Mouse (Mus musculus) limb, embryonic 15.5 days (tissue): ENCODE results near the gene Pfkfb4. TPM values are rescaled to one million over a fixed set of nuclear protein-coding genes. Genes with fewer than 3 reads are reported as not detected.
A peak's percentile ranks its signal among the peaks of the same experiment; 100 is the strongest.

Experiments
- ATAC-seq: fragments of 200-750 bp; cut with Nextera tagmentation; 2 replicates; pipeline ENCODE4 v1.8.0; 2017; ENCODE audit warnings: low read depth, moderate TSS enrichment; ENCODE audit not compliant: insufficient number of reproducible peaks, low FRiP score, low TSS enrichment
- H3K27ac ChIP-seq: fragments of 300-500 bp; sonication (generic); 2 replicates; pipeline ENCODE4 v1.5.1; 2015; ENCODE audit warnings: moderate library complexity, mild to moderate bottlenecking, inconsistent platforms
- H3K27me3 ChIP-seq: fragments of 300-500 bp; sonication (generic); 2 replicates; pipeline ENCODE4 v1.6.1; 2015; ENCODE audit warnings: inconsistent platforms
- H3K36me3 ChIP-seq: fragments of 300-500 bp; sonication (generic); 2 replicates; pipeline ENCODE4 v1.6.1; 2015; ENCODE audit warnings: inconsistent platforms
- H3K4me1 ChIP-seq: fragments of 300-500 bp; sonication (generic); 2 replicates; pipeline ENCODE4 v1.6.1; 2015; ENCODE audit warnings: inconsistent platforms
- H3K4me2 ChIP-seq: fragments of 300-500 bp; sonication (generic); 2 replicates; pipeline ENCODE4 v1.6.1; 2015; ENCODE audit warnings: mild to moderate bottlenecking, inconsistent platforms
- H3K4me3 ChIP-seq: fragments of 300-500 bp; sonication (generic); 2 replicates; pipeline ENCODE4 v1.5.1; 2015; ENCODE audit warnings: mild to moderate bottlenecking, inconsistent platforms
- H3K9ac ChIP-seq: fragments of 300-500 bp; sonication (generic); 2 replicates; pipeline ENCODE4 v1.6.1; 2015; ENCODE audit warnings: inconsistent platforms
- H3K9me3 ChIP-seq: fragments of 300-500 bp; sonication (generic); 2 replicates; pipeline ENCODE4 v1.6.1; 2016; ENCODE audit warnings: inconsistent platforms
- WGBS: fragments of 180-500 bp; shearing (Covaris S2); methylation state at CpG from one replicate; pipeline ENCODE4 v1.1.7; 2015; 5-methylcytosine and 5-hydroxymethylcytosine counted together
- polyA plus RNA-seq: library from polyadenylated mRNA; unstranded; fragments of >200 nt; fragmentation: Nextera tagmentation; extraction: Ambion mirVana; gene quantifications from 2 replicates; pipeline ENCODE4 v1.2.1, GENCODE M21; 2015

The Pfkfb4 gene
- polyA plus RNA-seq, 1 experiment from 2014 or later: 10.0 TPM

GRCm38 (mm10) chr9:109021428-109021827 lies 29.9 kb downstream of the Pfkfb4 start:
- ATAC-seq: no peak
- Histone ChIP-seq H3K27ac (no peak overlapping the region), H3K36me3 (0 out of 2 replicates have a peak, but pooled peaks cover 7% of the 10 kb centered on the region), H3K4me1 (no peaks in the 10 kb centered on the region), H3K9ac (no peak overlapping the region), H3K4me2 (no peak overlapping the region), H3K27me3 (no peaks in the 10 kb centered on the region), H3K9me3 (no peaks in the 10 kb centered on the region), H3K4me3 (no peak overlapping the region)
- 74% methylated on average over 4 of the region's 4 CpGs for WGBS

DNA sequence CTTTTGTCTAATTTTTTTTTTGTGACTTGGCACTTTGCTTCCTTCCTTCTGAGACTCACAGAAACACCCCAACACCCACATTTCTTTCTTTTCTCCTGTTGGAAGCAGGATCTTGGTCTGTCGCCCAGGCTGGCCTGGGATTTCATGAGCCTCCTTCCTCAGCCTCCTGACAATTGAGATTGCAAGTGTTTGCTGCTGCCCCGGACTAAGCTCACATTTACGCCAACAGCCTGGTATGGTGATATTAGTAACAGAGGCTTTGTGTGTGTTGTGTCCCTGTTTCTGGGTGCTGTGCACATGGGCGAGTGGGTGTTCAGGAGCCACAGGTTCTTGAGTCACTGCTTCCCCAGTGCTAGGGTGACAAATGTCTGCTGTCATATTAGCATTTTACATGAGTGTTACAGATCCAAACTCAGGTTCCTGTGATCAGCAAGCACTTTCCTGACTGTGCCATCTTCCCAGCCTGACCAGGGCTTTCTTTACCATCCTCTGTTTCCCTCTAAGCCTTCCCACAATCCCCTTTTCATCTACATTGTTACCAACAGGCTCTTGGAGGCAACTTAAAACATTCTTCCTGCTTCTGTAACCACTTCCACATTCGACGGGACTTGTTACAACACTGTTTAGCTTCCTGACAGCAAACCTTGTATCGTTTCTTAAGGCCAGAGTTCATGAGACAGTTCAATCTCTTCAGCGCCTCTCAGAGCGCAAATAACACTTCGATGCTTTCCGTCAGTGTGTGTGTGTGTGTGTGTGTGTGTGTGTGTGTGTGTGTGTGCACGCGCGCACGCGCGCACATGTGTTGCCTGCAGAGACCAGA lies 31.5 kb downstream of the Pfkfb4 start:
- H3K4me2 ChIP-seq: no peak overlapping the region
- no peak overlapping the region for H3K4me3 ChIP-seq
- no peak for ATAC-seq
- peaks cover 7% of the 10 kb centered on the region; the same call in 1 of the 2 replicates for H3K36me3 ChIP-seq
- H3K27ac ChIP-seq: no peak overlapping the region
- H3K4me1 ChIP-seq: no peaks in the 10 kb centered on the region
- no peaks in the 10 kb centered on the region for H3K9me3 ChIP-seq
- 90% methylated on average over 17 of the region's 17 CpGs for WGBS
- no peak overlapping the region for H3K9ac ChIP-seq
- no peaks in the 10 kb centered on the region for H3K27me3 ChIP-seq

DNA sequence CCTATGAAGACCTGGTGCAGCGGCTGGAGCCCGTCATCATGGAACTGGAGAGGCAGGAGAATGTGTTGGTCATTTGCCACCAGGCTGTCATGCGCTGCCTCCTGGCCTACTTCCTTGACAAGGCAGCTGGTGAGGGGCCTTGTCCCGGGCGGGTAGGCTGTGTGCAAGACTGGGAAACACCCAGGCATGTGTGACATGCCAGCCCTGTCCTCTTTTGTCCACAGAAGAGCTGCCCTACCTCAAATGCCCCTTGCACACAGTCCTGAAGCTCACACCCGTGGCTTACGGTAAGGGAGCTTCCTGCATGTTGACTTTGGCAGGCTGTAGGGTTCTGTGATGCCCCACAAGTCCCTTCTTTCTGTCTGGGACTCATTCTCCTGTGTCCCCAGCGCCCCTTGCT lies 35.9 kb downstream of the Pfkfb4 start:
- ATAC-seq: no peak
- H3K27me3 ChIP-seq: no peaks in the 10 kb centered on the region
- H3K9me3 ChIP-seq: no peaks in the 10 kb centered on the region
- H3K36me3 ChIP-seq: peaks cover 7% of the 10 kb centered on the region; the same call in 1 of the 2 replicates
- no peak overlapping the region for H3K9ac ChIP-seq
- WGBS: 72% methylated on average over 8 of the region's 8 CpGs
- no peak overlapping the region for H3K4me3 ChIP-seq
- no peaks in the 10 kb centered on the region for H3K4me1 ChIP-seq
- no peak overlapping the region for H3K4me2 ChIP-seq
- H3K27ac ChIP-seq: no peak overlapping the region

- Histone ChIP-seq H3K36me3 (peaks cover 7% of the 10 kb centered on the region; the same call in 1 of the 2 replicates), H3K4me1 (no peaks in the 10 kb centered on the region), H3K9ac (no peak overlapping the region), H3K9me3 (no peaks in the 10 kb centered on the region), H3K4me2 (no peak overlapping the region), H3K27me3 (no peaks in the 10 kb centered on the region), H3K4me3 (no peak overlapping the region), H3K27ac (no peak overlapping the region)
- ATAC-seq: no peak
- WGBS: 73% methylated on average over 3 of the region's 3 CpGs
Observed at GRCm38 (mm10) chr9:109028421-109028820, 36.8 kb downstream of the Pfkfb4 start.

DNA sequence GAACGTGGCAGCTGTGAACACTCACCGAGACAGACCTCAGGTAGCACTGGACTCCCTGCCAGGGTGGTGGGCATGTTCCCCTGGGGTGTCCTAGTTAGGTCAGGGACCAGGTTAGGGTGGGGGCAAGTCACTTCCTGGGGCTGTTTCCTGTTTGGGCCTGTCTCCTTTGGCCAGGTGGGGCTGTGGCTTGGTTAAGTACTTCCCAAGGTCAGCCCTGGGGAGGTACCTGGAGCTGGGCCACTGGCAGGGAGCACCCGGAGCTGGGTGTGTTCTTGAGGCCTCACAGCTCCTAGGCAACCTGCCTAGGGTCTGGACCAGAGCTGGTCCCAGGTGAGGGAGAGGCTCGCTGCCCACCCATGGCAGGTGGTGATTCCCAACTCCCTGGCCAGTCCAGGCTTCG lies 37.3 kb downstream of the Pfkfb4 start:
- Histone ChIP-seq H3K36me3 (peaks cover 7% of the 10 kb centered on the region; the same call in 1 of the 2 replicates), H3K9ac (no peak overlapping the region), H3K27me3 (no peaks in the 10 kb centered on the region), H3K4me3 (no peak overlapping the region), H3K4me2 (no peak overlapping the region), H3K4me1 (no peaks in the 10 kb centered on the region), H3K27ac (no peak overlapping the region), H3K9me3 (no peaks in the 10 kb centered on the region)
- ATAC-seq: no peak
- WGBS: 57% methylated on average over 5 of the region's 5 CpGs

DNA sequence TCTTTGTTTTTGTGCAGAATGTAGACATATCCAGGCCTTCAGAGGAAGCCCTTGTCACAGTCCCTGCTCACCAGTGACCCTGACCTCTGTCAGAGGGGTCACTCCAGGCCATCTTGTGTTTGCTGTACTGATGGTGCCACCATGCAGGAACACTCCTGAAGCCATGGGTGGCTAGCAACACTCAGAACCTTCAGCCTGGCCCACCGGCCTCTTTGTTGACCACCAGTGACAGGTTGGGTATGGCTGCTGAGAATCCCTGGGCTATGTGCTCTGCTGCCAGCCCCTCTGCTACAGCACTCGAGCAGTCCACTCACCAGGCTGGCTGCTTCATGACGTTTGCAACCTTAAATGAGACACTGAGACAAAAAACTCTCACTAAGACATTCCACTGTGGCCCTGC lies 38.7 kb downstream of the Pfkfb4 start:
- H3K36me3 ChIP-seq: peaks cover 4% of the 10 kb centered on the region; the same call in 1 of the 2 replicates
- H3K9ac ChIP-seq: no peak overlapping the region
- WGBS: 75% methylated on average over 3 of the region's 3 CpGs
- no peaks in the 10 kb centered on the region for H3K27me3 ChIP-seq
- no peaks in the 10 kb centered on the region for H3K4me1 ChIP-seq
- H3K27ac ChIP-seq: no peak overlapping the region
- no peak overlapping the region for H3K4me2 ChIP-seq
- H3K4me3 ChIP-seq: no peak overlapping the region
- no peak for ATAC-seq
- H3K9me3 ChIP-seq: no peaks in the 10 kb centered on the region

DNA sequence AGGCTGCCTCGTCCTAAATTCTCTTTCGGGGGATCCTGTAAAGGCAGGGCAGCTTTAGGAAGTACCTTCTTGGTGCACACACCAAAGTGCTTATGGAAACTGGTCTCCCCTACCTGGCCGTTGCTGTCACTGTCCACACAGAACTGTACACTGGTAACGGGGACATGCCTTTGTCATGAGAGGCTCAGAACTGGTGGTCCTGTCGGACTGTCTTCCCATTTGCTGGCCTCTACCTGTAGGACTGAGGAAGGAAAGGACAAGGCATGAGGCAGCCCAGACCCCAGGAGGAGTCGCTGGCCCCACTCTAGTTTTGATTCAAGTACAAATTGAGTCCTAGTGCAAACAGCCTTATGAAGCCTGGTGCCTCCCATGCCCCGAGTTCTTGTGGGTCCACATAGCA lies 39.4 kb downstream of the Pfkfb4 start:
- Histone ChIP-seq H3K36me3 (no peaks in the 10 kb centered on the region; the same call in 1 of the 2 replicates), H3K4me1 (no peaks in the 10 kb centered on the region), H3K27ac (no peak overlapping the region), H3K4me3 (no peak overlapping the region), H3K4me2 (no peak overlapping the region), H3K27me3 (no peaks in the 10 kb centered on the region), H3K9ac (no peak overlapping the region), H3K9me3 (no peaks in the 10 kb centered on the region)
- WGBS: 89% methylated on average over 7 of the region's 7 CpGs
- ATAC-seq: no peak

- H3K9ac ChIP-seq: no peak overlapping the region
- no peaks in the 10 kb centered on the region for H3K9me3 ChIP-seq
- no peak overlapping the region for H3K27ac ChIP-seq
- H3K4me3 ChIP-seq: no peak overlapping the region
- no peaks in the 10 kb centered on the region for H3K27me3 ChIP-seq
- no peaks in the 10 kb centered on the region; the same call in 1 of the 2 replicates for H3K36me3 ChIP-seq
- no peak for ATAC-seq
- no peak overlapping the region for H3K4me2 ChIP-seq
- H3K4me1 ChIP-seq: no peaks in the 10 kb centered on the region
- WGBS: 79% methylated on average over 8 of the region's 8 CpGs
Observed at GRCm38 (mm10) chr9:109031686-109032085, 40.1 kb downstream of the Pfkfb4 start.

GRCm38 (mm10) chr9:109032435-109032834 lies 40.9 kb downstream of the Pfkfb4 start:
- ATAC-seq: no peak
- Histone ChIP-seq H3K36me3 (no peaks in the 10 kb centered on the region; the same call in 1 of the 2 replicates), H3K4me1 (no peaks in the 10 kb centered on the region), H3K4me3 (no peak overlapping the region), H3K27me3 (no peaks in the 10 kb centered on the region), H3K27ac (no peak overlapping the region), H3K9ac (no peak overlapping the region), H3K4me2 (no peak overlapping the region), H3K9me3 (no peaks in the 10 kb centered on the region)
- 84% methylated on average over 6 of the region's 6 CpGs for WGBS

- H3K36me3 ChIP-seq: no peaks in the 10 kb centered on the region
- no peaks in the 10 kb centered on the region for H3K9me3 ChIP-seq
- peaks cover 31% of the 10 kb centered on the region for H3K4me1 ChIP-seq
- ATAC-seq: peak; percentile 89
- WGBS: under 1% methylated on average over 33 of the region's 40 CpGs
- H3K27ac ChIP-seq: peak within 1 kb of the TSS; percentile 83
- H3K9ac ChIP-seq: peak within 1 kb of the TSS; percentile 84
- peak within 1 kb of the TSS; percentile 69 for H3K4me3 ChIP-seq
- H3K4me2 ChIP-seq: peak within 1 kb of the TSS; percentile 71
- no peaks in the 10 kb centered on the region for H3K27me3 ChIP-seq
Observed at GRCm38 (mm10) chr9:109038086-109038895, 46.7 kb downstream of the Pfkfb4 start, which contains the start of gene Shisa5. Shisa5 (plus strand) TSS chr9:109038565.

DNA sequence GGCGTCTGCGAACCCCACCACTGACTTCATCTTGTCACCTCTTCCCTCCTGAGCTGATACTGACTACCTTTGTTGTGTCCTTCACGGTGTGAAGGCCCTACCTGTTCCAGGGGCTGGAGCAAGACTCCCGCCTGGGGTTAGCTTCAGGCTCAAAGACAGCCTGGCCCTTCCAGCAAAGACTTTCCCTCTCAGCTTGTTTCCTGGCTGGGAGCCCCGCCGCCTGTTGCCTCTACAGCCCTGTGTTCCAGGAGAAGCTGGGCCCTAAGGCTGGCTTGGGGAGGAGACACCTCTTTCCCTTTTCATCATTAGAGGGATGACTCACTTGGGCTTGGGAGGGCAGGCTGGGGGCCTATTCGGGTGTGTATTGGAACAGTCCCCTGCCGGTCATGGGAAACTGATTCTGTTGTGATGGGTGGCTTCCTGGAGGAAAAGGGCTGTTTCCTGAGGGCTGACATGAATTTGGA lies 47.4 kb downstream of the Pfkfb4 start:
- Histone ChIP-seq H3K4me1 (peaks cover 31% of the 10 kb centered on the region), H3K9me3 (no peaks in the 10 kb centered on the region), H3K4me2 (peak overlapping the region; percentile 71), H3K27me3 (no peaks in the 10 kb centered on the region), H3K4me3 (peak overlapping the region; percentile 69), H3K9ac (peak overlapping the region; percentile 84), H3K36me3 (no peaks in the 10 kb centered on the region), H3K27ac (peak overlapping the region; percentile 83)
- WGBS: 12% methylated on average over 8 of the region's 8 CpGs
- peak; percentile 41; the same call in 1 of the 2 replicates for ATAC-seq

- H3K27ac ChIP-seq: no peak overlapping the region
- no peaks in the 10 kb centered on the region for H3K9me3 ChIP-seq
- H3K36me3 ChIP-seq: peaks cover 5% of the 10 kb centered on the region
- 70% methylated on average over 4 of the region's 4 CpGs for WGBS
- no peaks in the 10 kb centered on the region for H3K27me3 ChIP-seq
- peaks cover 31% of the 10 kb centered on the region for H3K4me1 ChIP-seq
- ATAC-seq: no peak
- H3K4me2 ChIP-seq: peak overlapping the region; percentile 71
- H3K9ac ChIP-seq: no peak overlapping the region
- H3K4me3 ChIP-seq: peak overlapping the region; percentile 69; the same call in 1 of the 2 replicates
Observed at GRCm38 (mm10) chr9:109039681-109040080, 48.1 kb downstream of the Pfkfb4 start.
